Mouse (Mus musculus) frontal cortex, postnatal 36 days (tissue): ENCODE data around the gene Dennd2d.

Source experiments
- DNase-seq, 2 experiments: peaks; one replicate each; pipeline ENCODE4 v3.0.0; 2022; ENCODE audit warnings: low spot score in 2 of 2

Gene Dennd2d

DNA sequence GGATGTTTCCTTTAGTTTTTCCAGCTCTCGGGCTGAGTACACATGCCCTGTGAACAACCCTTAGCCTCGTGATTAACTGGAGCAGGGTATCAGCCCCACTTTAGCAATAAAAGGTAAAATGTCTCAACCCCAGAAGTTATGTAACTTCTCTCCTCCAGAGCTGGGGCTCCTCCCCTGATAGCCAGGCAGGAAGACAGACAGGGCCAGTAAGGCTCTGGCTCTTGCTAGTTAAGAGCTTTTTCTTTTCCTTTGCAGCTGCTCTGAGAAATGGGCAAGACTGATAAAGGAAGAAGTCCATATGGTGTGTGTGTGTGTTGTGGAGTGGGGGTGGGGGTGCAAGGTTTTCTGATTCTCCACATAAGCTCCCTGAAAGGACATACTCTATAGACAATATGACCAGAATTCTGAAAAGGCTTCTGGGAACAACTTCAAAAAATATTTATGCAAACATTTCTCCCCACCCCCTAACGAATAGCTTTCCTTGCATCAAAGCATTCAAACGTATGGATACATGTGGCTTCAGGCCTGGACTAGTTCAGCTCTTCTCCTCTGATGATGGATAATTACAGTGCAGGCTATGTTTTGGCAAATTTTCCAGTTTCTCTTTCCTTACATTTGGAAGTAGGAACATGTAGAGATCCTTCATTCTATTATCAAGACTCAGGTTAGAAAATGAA is 14.0 kb downstream of the Dennd2d start:
- DNase-seq, result peak; percentile 16 to 35

DNA sequence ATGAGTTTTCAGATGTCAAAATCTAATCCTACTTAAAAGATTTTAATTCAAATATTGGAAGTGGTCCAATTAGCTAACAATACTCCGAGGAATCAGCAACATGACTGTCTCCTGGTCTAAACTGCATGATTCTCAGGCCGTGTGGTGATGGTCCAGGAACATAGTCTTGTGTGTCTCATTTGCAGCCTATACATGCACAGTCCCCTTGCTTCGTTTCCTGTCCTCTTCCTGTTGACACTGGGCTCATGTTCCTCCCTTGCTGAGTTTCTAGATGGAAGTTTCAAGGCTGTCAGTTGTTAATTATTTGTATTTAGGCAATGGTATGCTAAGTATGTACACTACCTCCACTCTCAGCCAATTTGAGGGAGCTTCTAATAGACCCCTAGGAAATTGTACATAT is 14.8 kb downstream of the Dennd2d start:
- no peak for DNase-seq

DNA sequence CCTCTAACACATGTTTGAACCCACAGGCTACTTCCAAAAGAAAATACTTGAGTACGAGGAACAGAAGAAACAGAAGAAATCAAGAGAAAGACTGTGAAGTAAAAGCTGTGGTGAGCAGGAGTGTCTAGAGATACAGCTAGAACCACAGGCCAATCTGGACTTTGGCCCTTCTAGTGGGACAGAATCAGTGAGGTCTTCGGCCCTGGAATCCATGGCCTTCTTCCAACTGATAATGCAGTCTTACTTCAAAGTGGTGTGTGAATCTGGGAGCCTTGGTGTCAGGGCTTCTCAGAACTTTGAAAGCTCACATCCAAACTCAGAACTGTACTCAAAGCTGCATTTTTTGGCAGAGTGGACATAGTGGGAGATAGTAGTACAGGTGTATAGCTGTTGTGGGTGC is 18.3 kb downstream of the Dennd2d start:
- DNase-seq, result no peak

DNA sequence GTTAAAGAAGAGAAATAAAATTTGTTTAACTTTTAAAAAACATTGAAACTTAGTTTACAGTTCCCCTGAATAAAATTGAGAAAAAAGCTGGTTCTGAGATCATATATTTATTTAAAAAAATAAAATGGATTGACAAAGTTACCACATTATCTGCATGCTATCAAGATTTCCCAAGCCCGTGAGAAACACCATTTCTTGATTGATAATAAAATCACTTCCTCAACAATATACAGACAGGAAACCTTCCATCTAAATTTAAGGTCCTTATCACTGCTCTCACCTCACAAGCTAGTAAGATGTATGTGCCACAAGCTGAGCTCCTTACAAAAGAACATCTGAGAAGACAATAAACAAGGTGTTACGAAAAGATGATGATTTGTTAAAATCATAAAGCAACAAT is 20.7 kb downstream of the Dennd2d start:
- no peak for DNase-seq

DNA sequence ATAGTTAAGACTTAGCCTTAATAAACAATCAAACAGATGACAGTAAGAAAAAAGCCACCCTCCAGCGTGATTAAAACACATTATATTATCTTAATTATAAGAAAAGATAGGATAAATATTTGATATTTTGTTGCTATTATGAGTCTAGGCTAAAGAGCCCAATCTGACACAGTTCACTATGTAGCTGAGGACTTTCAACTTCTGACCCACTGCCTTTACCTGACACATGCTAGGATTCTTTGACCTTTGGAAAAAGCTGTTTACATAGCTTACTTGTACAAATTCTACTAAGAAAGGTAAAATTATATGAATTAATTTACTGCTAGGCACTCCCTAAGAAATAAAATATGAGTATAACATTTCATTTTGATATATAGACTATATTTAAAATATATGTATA is 28.5 kb downstream of the Dennd2d start:
- no peak for DNase-seq

DNA sequence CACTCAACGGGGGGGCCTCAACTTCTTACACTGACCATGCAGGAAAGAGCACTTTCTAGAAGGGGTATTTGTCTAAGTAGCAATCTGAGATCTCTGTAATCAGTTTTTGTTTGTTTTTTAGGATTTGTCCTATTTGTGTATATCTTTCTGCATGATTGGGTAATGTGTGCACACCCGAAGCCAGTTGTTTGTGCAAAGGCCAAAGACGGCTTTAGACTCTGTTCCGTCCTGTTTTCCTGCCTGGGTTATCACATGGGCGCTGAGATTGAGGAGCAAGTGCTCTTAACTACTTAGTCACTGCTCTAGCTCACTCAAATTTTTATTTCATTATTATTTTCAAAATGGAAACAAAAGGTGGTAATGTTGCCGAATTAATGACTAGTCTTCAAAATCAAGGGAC is 32.8 kb downstream of the Dennd2d start:
- DNase-seq, result no peak

DNA sequence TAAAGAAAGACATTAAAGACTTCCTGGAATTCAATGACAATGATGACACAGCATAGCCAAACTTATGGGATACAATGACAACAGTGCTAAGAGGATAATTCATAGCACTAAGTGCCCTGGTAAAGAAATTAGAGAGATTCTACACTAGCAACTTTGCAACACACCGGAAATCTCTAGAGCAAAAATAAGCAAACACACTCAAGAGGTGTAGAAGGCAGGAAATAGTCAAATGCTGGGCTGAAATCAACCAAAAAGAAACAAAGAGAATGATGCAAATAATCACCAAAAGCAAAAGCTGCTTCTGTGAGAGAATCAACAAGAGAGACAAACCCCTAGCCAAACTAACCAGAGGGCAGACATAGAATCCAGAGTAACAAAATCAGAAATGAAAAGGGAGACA is 40.5 kb downstream of the Dennd2d start:
- no peak for DNase-seq

DNA sequence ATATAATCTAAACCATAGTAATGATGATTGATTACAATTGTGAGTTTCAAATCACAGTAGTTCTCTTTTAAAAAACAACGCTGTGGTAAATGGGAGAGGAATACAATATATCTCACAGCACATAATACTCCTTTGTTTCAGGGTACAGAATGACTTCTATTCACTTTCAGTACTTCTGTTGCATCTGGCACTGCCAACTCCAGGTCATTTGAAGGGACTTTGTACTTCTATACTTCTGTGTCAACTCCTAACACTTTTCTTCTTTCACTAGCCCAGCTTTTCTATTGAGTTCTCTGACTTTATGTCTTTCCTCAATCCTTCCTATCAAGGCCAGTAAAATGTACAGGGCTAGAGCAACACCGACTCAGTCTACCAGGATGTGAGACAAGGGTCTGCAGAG is 44.2 kb downstream of the Dennd2d start:
- DNase-seq, result no peak

DNA sequence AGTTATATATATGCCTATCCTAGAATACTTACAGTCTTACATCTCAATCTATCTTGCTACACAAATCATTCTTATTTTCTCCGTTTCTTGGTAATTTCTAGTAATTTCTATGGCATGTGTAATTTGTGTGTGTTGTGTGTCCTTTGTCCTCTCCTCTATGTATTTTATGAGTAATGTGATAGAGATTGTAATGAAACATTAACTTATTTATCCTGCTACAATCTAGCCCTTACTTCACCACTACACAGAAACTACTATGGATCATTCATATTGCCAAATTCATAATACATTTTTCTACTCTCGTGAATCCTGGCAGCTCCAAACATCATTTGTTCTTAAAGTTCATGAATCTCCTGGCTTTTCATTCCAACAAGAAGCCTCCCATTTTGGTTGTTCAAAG is 45.8 kb downstream of the Dennd2d start:
- no peak for DNase-seq

DNA sequence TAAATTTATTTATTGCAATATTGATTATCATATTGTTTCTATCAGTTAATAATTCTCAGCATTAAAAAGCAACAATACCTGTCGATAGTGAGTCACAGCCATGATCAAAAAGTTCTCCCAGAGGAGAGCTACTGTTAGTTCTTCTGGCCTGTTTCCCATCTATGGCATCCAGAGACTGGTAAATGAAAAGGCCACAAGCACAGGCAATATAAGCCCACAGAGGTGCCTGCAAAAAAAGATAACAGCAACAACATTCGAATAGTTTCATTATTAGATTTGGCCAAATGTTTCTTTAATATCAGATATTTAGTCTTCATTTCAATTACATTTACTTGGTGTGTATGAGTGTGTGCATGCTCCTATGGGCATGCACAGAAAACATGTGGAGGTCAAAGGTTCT is 51.1 kb downstream of the Dennd2d start:
- no peak for DNase-seq

DNA sequence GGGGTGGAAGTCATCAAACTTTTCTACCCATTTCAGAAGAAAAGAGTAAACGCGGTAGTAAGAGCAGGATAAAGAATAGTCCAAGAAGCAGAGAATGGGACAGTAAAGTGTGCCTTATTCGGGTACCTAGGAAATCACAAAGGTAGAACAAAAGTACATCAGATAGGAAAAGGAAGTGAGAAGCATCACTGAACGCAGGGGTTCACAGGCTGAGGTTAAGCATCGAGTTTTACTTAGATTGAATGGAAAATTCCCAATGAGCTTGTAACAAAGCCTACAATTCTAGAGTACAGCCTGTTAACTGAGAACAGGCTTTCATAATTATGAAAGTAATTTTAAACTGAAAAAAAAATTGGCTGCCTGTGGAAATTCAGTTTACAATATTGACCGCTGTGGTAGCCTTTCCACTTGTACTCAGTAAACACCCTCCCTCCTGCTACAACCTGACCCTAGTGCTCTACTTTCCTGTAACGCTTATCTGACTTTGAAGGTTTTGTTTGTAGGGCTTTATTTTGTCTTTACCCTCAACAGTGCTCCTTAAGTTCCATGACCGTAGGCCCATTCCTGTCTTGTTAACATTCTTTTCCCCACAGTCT is 62.6 kb downstream of the Dennd2d start:
- DNase-seq, result no peak

DNA sequence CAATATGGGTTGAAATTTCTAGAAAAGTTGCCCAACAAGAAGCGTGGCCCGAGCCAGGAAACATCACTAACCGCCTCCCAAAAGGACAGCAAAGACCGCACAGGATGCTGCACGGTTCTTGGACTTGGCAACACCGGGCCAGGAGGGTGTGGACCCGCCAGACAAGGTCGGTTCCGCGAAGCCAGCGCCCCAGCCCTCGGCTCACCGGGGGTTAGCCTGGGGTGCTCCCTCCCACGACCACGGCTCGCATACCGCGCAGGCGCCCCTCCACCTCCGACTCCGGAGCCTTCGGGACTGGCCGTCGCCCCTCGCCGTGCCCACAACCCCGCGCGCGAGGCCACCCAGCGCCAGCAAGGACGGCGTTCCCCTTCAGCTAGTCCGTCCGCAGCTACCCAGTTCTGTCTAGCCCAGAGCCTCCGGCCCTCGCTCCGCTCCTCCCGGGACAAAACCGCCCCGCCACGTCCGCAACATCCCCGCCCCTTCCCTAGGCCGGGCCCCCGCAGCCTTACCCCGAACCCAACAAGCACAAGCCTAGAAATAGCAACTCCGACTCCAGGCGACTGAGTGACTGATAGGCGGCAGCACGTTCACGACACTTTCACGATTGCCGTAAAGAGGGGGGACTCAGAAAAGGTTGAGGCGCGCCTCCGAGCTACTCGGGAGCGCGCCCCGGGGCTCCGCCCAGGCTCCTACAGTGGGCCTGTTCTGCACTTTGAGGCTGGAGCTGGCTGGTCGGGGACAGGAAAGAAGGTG is 65.1 kb downstream of the Dennd2d start, which contains the start of the genes Dram2 and Cept1:
Gene Dram2 (plus strand): TSS at position 628 of the 753 bp plus-strand sequence.
Gene Cept1 (minus strand): TSS at position 632 of the 753 bp plus-strand sequence.
- DNase-seq, result peak; percentile 86 to 94

DNA sequence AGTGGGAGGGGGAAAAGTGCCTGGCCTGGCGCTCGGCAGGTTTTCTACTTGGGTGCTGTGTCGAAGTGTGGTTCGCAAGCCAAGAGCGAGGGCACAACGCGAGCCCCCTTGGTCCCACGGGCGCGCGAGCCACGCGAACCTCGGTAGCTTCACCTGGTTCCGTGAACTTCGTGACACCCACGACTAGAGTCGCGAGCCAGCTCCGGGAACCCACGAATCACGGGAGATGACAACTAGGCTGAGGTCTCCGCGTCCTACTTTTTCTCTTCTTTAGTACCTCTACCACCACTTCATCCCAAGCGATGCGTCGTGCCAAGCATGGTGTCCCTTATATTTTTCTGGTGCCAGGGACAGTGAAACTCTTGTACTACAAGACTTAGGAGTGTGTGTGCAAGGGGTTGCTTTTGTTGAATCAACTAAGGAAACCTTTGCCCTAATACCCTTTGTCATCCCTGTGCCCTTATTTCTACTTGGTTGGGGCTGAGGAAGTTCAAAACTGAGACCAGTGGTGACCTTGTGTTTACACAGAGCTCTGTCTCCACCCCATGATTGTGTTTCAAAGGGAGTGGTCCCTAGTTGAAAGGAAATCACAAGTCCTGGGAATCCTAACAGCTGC is 65.8 kb downstream of the Dennd2d start:
- DNase-seq, result no peak

DNA sequence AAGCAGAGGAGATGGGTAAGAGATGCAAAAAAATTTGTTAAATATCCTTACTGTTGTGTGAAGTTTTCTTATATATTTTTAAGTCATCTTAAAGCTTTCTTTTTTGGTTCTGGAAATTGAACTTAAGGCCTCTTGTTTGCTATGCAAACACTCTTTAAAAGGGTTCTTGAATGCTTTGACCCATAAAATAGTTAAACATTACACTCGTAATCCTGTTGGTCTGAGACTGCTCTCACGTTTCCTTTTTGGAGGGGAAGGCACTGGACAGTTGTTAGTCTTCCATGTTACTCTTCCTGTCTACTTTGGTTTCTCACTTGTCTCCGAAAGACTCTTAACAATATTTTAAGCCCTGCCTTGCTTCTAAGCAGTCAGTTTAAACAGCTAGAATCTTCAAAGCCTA is 66.8 kb downstream of the Dennd2d start:
- no peak for DNase-seq
